Mouse (Mus musculus) adrenal gland, adult 8-10 months (tissue): ENCODE results near the gene Gm5150. TPM values are rescaled to one million over a fixed set of nuclear protein-coding genes. Genes with fewer than 3 reads are reported as not detected.
"Not testable (repeated sequence)": the region's sequence is repeated elsewhere in the genome, so short reads cannot be mapped to it uniquely, and the experiment has no call there.

Experiments used
- DNase-seq: peaks from one replicate; pipeline ENCODE4 v3.0.0; 2022
- microRNA-seq, 2 experiments: library from miRNA; unstranded; fragments of <30 nt; microRNA quantifications; one replicate each; pipeline ENCODE4 v1.2.0; 2022
- total RNA-seq, 4 experiments: library from RNA; stranded (reverse); gene quantifications; 2 replicates each; pipeline ENCODE4 v1.2.4; 2022

Gm5150 gene
- total RNA-seq = 1 to 10 TPM in 1 of 4 experiments, under 1 TPM in 3; 0.56 to 1.0 (median 0.73) TPM

GRCm38 (mm10) chr3:16006215-16006614 lies at the start of gene Gm5150:
Gene Gm5150, minus strand, starts transcription at chr3:16006437.
- DNase-seq = no peak

- DNase-seq = not testable (repeated sequence)
Measured at GRCm38 (mm10) chr3:16051736-16052135, 45.5 kb upstream of the Gm5150 start.

DNA sequence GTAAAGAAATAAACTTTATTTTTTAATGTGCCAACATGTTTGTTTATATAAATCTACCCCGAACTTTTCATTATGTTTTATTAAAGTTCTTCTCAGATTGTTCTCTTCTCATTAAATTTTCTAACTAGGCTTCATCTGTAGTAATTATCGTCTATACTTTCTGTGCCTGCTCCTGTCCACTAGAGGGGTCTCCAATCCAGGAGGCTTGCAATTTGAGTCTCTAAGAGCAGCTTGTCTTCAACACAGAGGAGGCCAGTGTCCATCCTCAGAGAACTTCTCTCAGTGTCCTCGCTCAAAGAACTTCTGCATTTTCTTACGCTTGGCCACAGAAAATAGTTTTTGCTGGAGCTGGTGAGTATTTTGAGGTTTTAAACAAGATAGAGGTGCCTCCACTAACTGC lies 41.1 kb upstream of the Gm5150 start:
- DNase-seq = no peak

- peak; percentile 7 for DNase-seq
Measured at GRCm38 (mm10) chr3:16043315-16043714, 37.1 kb upstream of the Gm5150 start.

- not testable (repeated sequence) for DNase-seq
Measured at GRCm38 (mm10) chr3:16024988-16025387, 18.8 kb upstream of the Gm5150 start.

DNA sequence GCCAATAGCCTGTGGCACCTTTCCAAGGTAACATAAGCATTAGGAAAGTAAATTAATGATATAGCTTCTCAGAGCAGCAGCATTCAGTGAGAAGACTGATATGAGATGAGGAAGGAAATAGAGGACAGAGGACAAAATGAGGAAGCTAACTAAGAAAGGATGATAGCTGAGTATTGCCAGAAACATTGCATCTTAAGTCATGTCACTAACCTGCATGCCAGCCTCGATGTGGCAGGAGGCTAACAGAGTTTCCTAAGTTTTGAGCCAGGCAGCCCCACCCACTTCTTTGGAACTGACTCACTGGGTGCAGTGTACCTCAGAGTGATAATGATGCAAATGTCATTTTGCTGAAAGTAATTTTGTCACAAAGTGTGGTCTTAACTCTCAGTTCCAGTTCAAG lies 16.0 kb upstream of the Gm5150 start:
- DNase-seq = no peak

GRCm38 (mm10) chr3:16014456-16014855 lies 8.2 kb upstream of the Gm5150 start:
- not testable (repeated sequence) for DNase-seq

GRCm38 (mm10) chr3:16007827-16008226 lies 1.6 kb upstream of the Gm5150 start:
- no peak for DNase-seq

- no peak for DNase-seq
Measured at GRCm38 (mm10) chr3:16003890-16004633, 2.2 kb downstream of the Gm5150 start.

- not testable (repeated sequence) for DNase-seq
Measured at GRCm38 (mm10) chr3:15999479-15999878, 6.8 kb downstream of the Gm5150 start.

DNA sequence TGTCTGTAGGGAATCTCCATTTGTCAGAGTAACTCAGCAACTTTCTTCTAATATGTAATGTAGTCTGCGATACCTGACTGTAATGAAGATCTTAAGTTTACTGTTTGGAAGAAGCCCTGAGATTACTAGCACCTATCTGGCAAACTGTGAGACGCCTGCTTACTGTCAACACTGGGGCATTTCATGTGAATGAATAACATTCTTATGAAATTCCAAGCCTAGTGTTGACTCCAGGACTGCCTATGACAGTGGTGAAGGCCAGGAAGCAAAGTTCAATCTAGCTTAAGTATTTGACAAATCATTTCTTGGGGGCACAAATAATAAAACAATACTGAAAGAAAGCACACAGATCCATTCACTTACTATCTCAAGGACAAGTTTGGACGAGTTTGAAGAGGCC lies 24.0 kb downstream of the Gm5150 start:
- no peak for DNase-seq

DNA sequence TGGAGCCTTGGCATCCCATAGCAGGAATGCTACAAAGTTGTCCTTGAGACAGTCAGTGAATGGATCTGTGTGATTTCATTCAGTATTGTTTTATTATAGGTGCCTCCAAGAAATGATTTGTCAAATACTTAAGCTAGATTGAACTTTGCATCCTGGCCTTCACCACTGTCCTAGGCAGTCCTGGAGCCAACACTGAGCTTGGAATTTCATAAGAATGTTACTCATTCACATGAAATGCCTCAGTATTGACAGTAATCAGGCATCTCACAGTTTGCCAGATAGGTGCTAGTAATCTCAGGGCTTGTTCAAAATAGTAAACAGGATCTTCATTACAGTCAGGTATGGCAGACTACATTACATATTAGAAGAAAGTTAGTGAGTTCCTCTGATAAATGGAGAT lies 49.3 kb downstream of the Gm5150 start:
- no peak for DNase-seq

Small RNAs within 50 kb of the gene (microRNA-seq; reads per million reads assigned to microRNA genes)
- 0 reads per million in 2 experiments for gene Gm24694

Other genes starting within 250 kb of the Gm5150 start
- 1 to 10 TPM; 1.1 to 2.5 (median 1.8) TPM for gene Sirpb1c, start 157.9 kb downstream of the Gm5150 start, total RNA-seq